Mouse (Mus musculus) kidney, adult 2 months (tissue): ENCODE measurements at regions not wholly inside any gene's neighbourhood (a gene's known extent, or its start where the extent isn't known, plus 50 kb on each side); places are given as distances from the start of the nearest gene placed in this dataset.
A peak's percentile ranks its signal among the peaks of the same experiment; 100 is the strongest.

ENCODE experiments used
- DNase-seq: peaks from one replicate; pipeline ENCODE4 v3.0.0; 2021
- H3K27ac ChIP-seq: fragments of 200-500 bp; 2 replicates; pipeline ENCODE4 v1.5.1; 2012; ENCODE audit warnings: low read depth, low read length, control low read depth, inconsistent platforms; ENCODE audit not compliant: insufficient read depth
- H3K27me3 ChIP-seq: fragments of 200-500 bp; replicated peaks from 2 replicates; pipeline ENCODE4 v1.6.1; 2012; ENCODE audit warnings: mild to moderate bottlenecking, moderate library complexity, low read length, inconsistent platforms; ENCODE audit not compliant: control insufficient read depth, insufficient read depth
- H3K36me3 ChIP-seq: fragments of 200-500 bp; 2 replicates; pipeline ENCODE4 v1.6.1; 2012; ENCODE audit warnings: mild to moderate bottlenecking, moderate library complexity, low read length, inconsistent platforms; ENCODE audit not compliant: control insufficient read depth, insufficient read depth
- H3K4me1 ChIP-seq: fragments of 200-500 bp; 2 replicates; pipeline ENCODE4 v1.6.1; 2011; ENCODE audit warnings: low read length; ENCODE audit not compliant: control insufficient read depth, insufficient read depth
- H3K4me3 ChIP-seq: fragments of 200-500 bp; 2 replicates; pipeline ENCODE4 v1.5.1; 2011; ENCODE audit warnings: mild to moderate bottlenecking, low read depth, low read length, control low read depth; ENCODE audit not compliant: insufficient read depth
- CTCF ChIP-seq: fragments of 200-500 bp; conservative IDR thresholded peaks from 2 replicates; pipeline ENCODE4 v1.5.1; 2011; ENCODE audit warnings: low read depth, mild to moderate bottlenecking, control low read depth, low read length, moderate library complexity, mixed read lengths; ENCODE audit not compliant: insufficient read depth, insufficient read length
- POLR2A ChIP-seq: fragments of 200-500 bp; IDR thresholded peaks from one replicate; pipeline ENCODE4 v1.6.1; 2011; ENCODE audit warnings: low read depth, low read length, control low read depth
- WGBS: fragments of 180-500 bp; shearing (Covaris S2); methylation state at CpG from one replicate; pipeline ENCODE4 v1.1.7; 2018; 5-methylcytosine and 5-hydroxymethylcytosine counted together

DNA sequence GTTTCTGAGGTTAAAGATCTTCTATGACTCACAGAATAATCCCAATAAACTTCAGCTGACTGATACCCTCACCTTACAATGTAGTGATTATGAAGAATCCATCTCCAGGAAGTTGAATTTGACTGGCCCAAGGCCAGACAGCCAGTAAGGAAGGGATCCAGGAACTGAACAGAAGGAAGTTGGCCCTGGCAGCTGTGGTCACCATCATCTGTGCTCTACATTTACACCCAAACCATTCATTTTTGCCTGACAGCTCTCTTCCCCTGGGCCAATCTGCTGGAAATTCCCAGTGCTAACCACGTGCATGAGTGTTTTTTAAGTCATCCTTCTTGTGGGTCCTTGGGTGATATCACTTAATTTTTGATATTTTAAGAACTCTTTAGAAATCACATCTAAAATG, 577.4 kb upstream of the Nrp1 start:
- DNase-seq = peak; percentile 78
- Histone ChIP-seq H3K4me3 (no peak overlapping the region), H3K27ac (no peak overlapping the region), H3K36me3 (no peaks in the 10 kb centered on the region), H3K4me1 (no peaks in the 10 kb centered on the region), H3K27me3 (no peaks in the 10 kb centered on the region)
- no peak for TF ChIP-seq POLR2A
- TF ChIP-seq CTCF = no peak
- 44% methylated on average over 1 of the region's 1 CpGs for WGBS

DNA sequence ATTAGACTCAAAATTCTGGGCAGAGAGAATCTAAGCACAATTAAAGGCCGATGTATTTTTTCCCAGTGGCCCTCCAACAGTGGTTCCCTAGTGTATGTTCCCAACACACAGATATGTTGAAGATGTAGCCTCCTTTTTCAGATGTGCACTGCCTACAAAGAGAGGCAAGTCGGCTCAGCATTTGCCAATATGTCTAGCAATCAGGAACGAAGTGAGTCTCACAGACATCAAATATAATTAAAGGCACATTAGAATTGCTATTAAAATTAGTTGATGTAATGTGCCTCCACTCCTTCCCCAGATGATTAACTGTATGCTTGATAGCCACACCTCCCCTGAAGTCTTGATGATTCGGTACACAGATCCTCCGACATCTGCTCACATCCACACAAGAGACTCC, 565.8 kb upstream of the Nrp1 start:
- no peak for DNase-seq
- Histone ChIP-seq H3K4me3 (no peak overlapping the region), H3K27ac (no peak overlapping the region), H3K27me3 (no peaks in the 10 kb centered on the region; the same call in 1 of the 2 replicates), H3K36me3 (no peaks in the 10 kb centered on the region), H3K4me1 (no peaks in the 10 kb centered on the region)
- WGBS = 93% methylated on average over 5 of the region's 5 CpGs
- no peak for TF ChIP-seq CTCF

DNA sequence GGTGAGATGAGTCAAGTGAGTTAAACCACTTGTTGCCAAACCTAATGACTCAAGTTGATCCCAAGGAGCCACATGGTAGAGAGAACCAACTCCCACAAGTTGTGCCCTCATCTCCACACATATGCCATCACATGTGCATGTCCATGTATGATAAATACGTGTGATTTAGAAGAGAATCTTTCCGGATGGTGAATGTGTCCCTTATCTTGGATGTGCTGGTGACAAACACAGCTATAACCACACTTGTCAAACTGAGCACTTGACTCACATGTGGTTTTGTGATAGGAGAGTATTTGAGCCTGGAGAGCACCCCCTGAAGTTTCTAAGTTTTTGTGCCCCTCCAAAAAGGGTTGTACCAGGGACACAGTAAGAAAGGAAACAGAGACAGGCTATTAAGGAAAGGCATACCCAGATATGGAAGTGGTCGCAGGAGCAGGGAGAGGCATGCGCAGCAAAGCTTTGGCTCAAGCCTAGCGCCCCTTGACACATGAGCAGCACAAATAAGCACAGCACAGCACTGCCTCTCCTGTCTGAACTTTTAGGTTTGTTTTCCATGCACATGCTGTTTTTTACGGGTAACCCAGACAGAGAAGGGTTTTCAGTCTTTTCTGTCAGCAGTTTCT, 558.4 kb upstream of the Nrp1 start:
- DNase-seq = no peak
- no peaks in the 10 kb centered on the region for H3K36me3 ChIP-seq
- H3K27me3 ChIP-seq = no peaks in the 10 kb centered on the region
- TF ChIP-seq CTCF (no peak), POLR2A (no peak)
- no peak overlapping the region for H3K4me3 ChIP-seq
- no peaks in the 10 kb centered on the region for H3K4me1 ChIP-seq
- 78% methylated on average over 6 of the region's 6 CpGs for WGBS
- H3K27ac ChIP-seq = no peak overlapping the region

DNA sequence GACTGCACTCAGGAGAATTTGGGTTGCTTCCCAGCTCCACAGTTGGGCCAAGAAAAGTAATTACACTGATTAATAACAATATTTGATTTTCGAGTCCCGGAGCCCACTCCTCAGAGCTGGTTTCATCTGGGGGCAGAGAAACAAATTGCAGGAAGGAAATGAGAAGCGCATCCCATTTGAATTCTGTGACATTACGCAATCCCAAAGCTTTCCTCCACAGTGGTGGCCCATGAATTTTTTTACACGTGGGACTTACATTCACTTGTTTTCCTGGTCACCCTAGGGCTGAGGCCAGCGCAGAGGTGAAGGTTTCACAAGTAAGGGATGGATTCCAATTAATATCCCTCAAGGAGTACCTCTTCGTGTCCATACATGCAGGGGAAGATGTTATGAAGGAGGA, 556.3 kb upstream of the Nrp1 start:
- Histone ChIP-seq H3K36me3 (no peaks in the 10 kb centered on the region), H3K4me3 (no peak overlapping the region), H3K27ac (no peak overlapping the region), H3K27me3 (no peaks in the 10 kb centered on the region), H3K4me1 (no peaks in the 10 kb centered on the region)
- 73% methylated on average over 7 of the region's 7 CpGs for WGBS
- TF ChIP-seq POLR2A (no peak), CTCF (no peak)
- DNase-seq = no peak

DNA sequence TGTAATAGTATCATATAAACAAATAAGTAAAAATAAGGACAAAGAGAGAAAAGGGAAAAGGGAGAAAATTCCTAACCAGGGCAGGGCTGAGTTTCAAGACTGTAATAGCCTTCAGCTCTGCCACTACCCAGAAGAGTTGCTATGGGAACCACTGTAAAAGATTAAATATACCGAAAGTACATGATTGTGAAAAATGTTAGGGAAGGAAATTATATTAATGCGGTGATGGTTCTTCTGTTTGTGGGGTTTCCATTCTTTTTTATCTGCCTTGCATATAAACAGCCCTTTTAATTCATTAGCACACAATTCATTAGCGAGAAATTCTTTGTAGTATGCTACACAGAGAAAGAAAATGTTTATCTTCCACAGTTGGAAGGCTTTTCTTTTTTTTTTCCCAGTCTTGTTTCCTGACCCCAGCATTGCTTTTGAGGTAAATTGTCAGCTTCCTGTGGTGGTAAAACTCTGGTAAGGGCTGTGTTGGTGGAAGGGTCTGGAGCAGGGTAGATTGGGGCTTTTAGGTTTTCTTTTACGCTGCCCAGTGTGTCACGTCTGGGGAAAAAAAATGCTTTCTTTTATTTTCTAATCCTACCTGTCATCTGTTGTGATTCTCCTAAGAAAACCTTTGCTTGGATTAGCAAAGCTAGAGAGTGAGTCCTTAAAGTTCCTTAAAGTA, 555.6 kb upstream of the Nrp1 start:
- no peaks in the 10 kb centered on the region for H3K27me3 ChIP-seq
- no peak overlapping the region for H3K4me3 ChIP-seq
- no peak for TF ChIP-seq POLR2A
- TF ChIP-seq CTCF = no peak
- no peaks in the 10 kb centered on the region for H3K4me1 ChIP-seq
- H3K36me3 ChIP-seq = no peaks in the 10 kb centered on the region
- no peak overlapping the region for H3K27ac ChIP-seq
- WGBS = 66% methylated on average over 5 of the region's 5 CpGs
- no peak for DNase-seq

DNA sequence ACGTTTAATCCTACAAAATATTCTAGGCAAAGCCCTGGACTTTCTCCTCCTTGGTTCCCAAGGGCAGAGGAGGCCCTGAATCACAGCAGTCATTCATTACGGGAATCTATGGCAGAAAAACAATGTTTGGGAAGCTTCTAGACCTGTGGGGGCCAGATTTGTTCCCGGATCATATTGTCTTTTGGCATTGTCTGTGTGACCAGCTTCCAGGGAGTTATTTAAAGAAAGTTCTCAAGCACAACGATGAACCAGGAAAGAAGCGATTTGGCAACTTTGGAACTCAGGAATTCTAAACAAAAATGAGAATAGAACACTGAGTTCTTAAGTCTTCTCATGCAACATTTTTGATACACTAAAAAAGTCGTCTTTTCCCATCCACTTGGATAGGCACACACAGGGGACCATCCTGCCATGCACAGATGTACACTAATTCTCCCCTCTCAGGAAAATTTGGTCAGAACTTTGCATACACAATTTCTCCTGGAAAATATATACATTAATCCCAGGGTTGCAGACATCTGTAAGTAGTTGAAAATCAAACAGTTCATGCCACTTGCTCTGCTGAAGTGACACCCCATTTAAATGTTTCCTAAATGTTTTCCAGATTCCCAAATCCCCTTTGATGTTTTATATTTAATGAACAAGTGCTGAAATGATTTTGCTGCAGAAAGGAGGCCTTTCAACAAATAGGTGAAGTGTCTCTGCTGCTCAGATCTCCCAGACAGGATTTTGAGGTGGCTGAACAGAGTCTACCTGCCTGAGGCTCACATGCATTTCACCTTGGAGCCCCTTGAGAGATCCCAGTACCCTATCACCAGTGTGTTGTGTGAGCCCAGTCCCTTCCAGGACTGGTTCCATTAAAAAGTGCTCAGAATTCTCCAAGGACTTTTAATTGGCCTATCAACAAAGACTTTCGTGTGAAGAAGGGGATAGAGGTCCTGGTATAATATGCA, 548.9 kb upstream of the Nrp1 start:
- Histone ChIP-seq H3K36me3 (no peaks in the 10 kb centered on the region), H3K4me1 (no peaks in the 10 kb centered on the region), H3K4me3 (no peak overlapping the region), H3K27me3 (no peaks in the 10 kb centered on the region), H3K27ac (peak overlapping the region; percentile 23; the same call in 1 of the 2 replicates)
- 62% methylated on average over 7 of the region's 7 CpGs for WGBS
- no peak for TF ChIP-seq CTCF
- no peak for TF ChIP-seq POLR2A
- peak; percentile 62 for DNase-seq

DNA sequence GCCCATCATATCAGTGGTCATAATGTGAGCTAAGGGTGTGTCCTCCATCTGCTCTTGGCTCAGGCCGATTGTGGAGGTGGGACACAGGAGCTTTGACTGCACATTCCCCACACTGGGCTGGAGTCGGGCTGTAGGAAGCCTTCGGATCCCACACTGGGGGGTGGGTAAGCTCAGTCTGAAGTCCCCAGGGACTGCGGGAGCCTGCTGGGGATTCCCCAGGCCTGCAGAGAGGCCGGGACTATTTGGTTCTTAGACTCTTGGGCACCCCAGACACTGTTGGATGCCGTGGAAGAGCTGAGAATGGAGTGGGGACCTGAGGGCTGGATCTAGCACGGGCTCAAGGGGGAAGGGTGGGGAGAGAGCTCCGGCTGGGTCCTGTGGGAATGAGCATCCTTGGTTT, 547.1 kb upstream of the Nrp1 start:
- TF ChIP-seq POLR2A = no peak
- TF ChIP-seq CTCF = no peak
- H3K27ac ChIP-seq = no peak overlapping the region
- H3K27me3 ChIP-seq = no peaks in the 10 kb centered on the region
- H3K36me3 ChIP-seq = no peaks in the 10 kb centered on the region
- no peaks in the 10 kb centered on the region for H3K4me1 ChIP-seq
- WGBS = 94% methylated on average over 8 of the region's 8 CpGs
- no peak for DNase-seq
- H3K4me3 ChIP-seq = no peak overlapping the region
